Comparison of ENCODE assay signal across 8 mouse cellular contexts in genomic region chr6:129333674-129334078, GRCm38 (mm10). TPM values are rescaled to one million over a fixed set of nuclear protein-coding genes. Genes with fewer than 3 reads are reported as not detected.
DNase-seq lines count a peak whose midpoint lies in the region; ATAC-seq and TF ChIP-seq lines count a peak whose summit lies in the region.

No protein-coding gene starts in this region.

- H3K27ac ChIP-seq in left cerebral cortex, adult 2 months = no peak overlapping the region

- peak; percentile 55 for DNase-seq in NIH3T3 (ENCODE audit: low read depth)
- peak; percentile 5 to 20 for DNase-seq in cerebellum, adult 18-20 months
- DNase-seq in frontal cortex, postnatal 14 days (ENCODE audit: low spot score in 2 of 2) = peak; percentile 32 to 44
- DNase-seq in left cerebral cortex, adult 2 months (ENCODE audit: extremely low spot score in 1 of 2, low spot score in 2 of 2) = peak; percentile 29 to 36
- DNase-seq in right cerebral cortex, adult 2 months (ENCODE audit: low spot score in 2 of 2) = peak; percentile 45 to 47
- peak; percentile 10 for DNase-seq in urinary bladder, postnatal 25 days (ENCODE audit: low spot score)

- H3K4me3 ChIP-seq in left cerebral cortex, adult 2 months = no peak overlapping the region

- peak; percentile 99 for ATAC-seq in inflammation-experienced regulatory T-cells, adult 6 months
- peak; percentile 99 for ATAC-seq in megakaryocyte, adult 5-6 weeks (ENCODE audit: poor library complexity, severe bottlenecking)

- intact Hi-C loops in left cerebral cortex, adult 2 months (cut with DNase I) = no loop called here

- TF ChIP-seq CTCF in left cerebral cortex, adult 2 months (IDR thresholded peaks at IDR 0.05) = peak; percentile 51

RNA-seq across cellular contexts. Expression of gene 4922502D21Rik, which starts 2.1 kb away (rescaled TPM):
- not detected for polyA plus RNA-seq in inflammation-experienced regulatory T-cells, adult 6 months (2017; shearing (Covaris generic))
- total RNA-seq in left cerebral cortex, adult 2 months (2021) = not detected
- 0.54 TPM in 1 of 2 replicates, not detected in the other for total RNA-seq in megakaryocyte, adult 5-6 weeks (2015)
- 0.44 TPM in 1 of 2 replicates, not detected in the other for total RNA-seq in megakaryocyte, adult 5-6 weeks (2017)

RNA-seq across cellular contexts. Expression of gene Clec12a, which starts 8.8 kb away (rescaled TPM):
- polyA plus RNA-seq in inflammation-experienced regulatory T-cells, adult 6 months (2017; shearing (Covaris generic)) = 1 to 10 TPM in 1 of 3 experiments, not detected in 2; 2.0 TPM
- under 1 TPM; 0.26 to 0.52 TPM for total RNA-seq in left cerebral cortex, adult 2 months (2021)
- 449 and 472 TPM in 2 replicates for total RNA-seq in megakaryocyte, adult 5-6 weeks (2015)
- 389 and 405 TPM in 2 replicates for total RNA-seq in megakaryocyte, adult 5-6 weeks (2017)

RNA-seq across cellular contexts. Expression of gene Clec12b, which starts 52.0 kb away (rescaled TPM):
- polyA plus RNA-seq in inflammation-experienced regulatory T-cells, adult 6 months (2017; shearing (Covaris generic)) = not detected
- not detected for total RNA-seq in left cerebral cortex, adult 2 months (2021)
- total RNA-seq in megakaryocyte, adult 5-6 weeks (2015) = not detected in 2 replicates
- not detected in 2 replicates for total RNA-seq in megakaryocyte, adult 5-6 weeks (2017)

RNA-seq across cellular contexts. Expression of gene Cd69, which starts 58.4 kb away (rescaled TPM):
- 100 to 1,000 TPM; 152 to 264 (median 175) TPM for polyA plus RNA-seq in inflammation-experienced regulatory T-cells, adult 6 months (2017; shearing (Covaris generic))
- total RNA-seq in left cerebral cortex, adult 2 months (2021) = not detected
- 21.3 and 25.9 TPM in 2 replicates for total RNA-seq in megakaryocyte, adult 5-6 weeks (2015)
- total RNA-seq in megakaryocyte, adult 5-6 weeks (2017) = 20.6 and 22.7 TPM in 2 replicates

Comparison
In these comparisons a context has a peak if more than half of its experiments do, and no peak if none do; other contexts are left out.
1. RNA of gene Clec12a, which starts 8.8 kb away (total RNA-seq): 389 to 472 TPM in megakaryocyte, adult 5-6 weeks; 0.26 to 0.52 TPM in left cerebral cortex, adult 2 months; every median in the first group is over 100 times any median in the second.
2. Peak in every context shown above with its lines, with median percentiles within 50 percentile points of each other: DNase-seq.